Mouse (Mus musculus) adrenal gland, postnatal 14 days (tissue): Measurements from ENCODE around the gene Trpm4. TPM values are rescaled to one million over a fixed set of nuclear protein-coding genes. Genes with fewer than 3 reads are reported as not detected.
A peak's percentile ranks its signal among the peaks of the same experiment; 100 is the strongest.
"Not testable (repeated sequence)": the region's sequence is repeated elsewhere in the genome, so short reads cannot be mapped to it uniquely, and the experiment has no call there.

ENCODE experiments used
- DNase-seq: peaks from one replicate; pipeline ENCODE4 v3.0.0; 2021; ENCODE audit warnings: mixed read lengths
- total RNA-seq: library from RNA; stranded (reverse); gene quantifications from 2 replicates; pipeline ENCODE4 v1.2.3, GENCODE M21; 2021

The Trpm4 gene
- total RNA-seq, 1 experiment from 2014 or later = 13.5 TPM

DNA sequence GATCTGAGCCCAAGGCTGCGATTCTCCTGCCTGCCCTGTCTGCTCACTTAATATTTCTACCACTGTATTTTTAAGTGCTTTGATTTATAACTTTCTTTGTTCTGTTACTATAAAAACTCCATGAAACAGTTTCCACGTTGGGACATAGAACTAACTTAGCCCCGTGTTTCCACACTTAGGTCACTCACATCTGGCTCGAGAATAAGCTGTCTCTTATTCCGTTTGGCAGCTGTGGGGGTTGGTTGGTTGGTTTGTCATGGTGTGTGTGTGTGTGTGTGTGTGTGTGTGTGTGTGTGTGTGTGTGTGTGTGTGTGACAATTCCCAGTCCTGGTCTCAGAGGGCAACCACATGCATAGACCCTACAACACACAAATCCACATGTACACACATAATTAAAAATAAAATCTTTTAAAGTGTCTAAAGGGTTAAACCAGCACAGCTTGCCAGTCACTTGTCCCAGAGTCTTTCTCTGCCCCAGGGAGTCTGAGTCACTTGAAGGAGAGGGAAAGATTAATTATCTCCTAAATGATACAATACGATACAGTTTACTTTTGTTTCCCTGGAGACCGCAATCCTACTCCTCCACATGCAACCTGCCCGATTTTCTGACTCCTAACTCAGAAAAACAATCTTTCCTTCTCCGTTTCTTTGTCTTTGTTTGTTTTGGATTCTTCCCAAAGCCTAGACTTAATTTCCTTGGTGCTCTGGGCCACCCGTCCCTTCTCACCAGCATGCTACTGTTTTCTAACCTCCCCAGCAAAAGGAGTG, 20.7 kb downstream of the Trpm4 start:
- peak; percentile 29 for DNase-seq

DNA sequence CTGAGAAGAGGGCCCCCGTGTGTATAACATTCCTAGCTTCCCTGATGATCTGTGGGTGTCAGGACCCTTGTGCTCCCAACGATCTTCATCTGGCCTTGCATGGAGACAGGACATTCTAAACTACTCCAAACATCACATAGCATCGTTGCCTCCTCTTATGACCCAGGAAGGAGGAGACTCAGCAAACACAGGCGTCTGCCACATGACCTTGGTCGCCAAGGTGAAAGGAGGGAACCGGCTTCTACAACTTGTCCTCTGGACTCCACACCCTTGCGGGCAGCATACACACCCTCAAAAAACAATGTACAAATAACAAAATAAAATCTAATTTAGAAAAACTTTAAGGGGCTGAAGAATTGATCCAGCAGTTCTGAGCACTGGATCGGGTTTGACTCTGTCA, 21.6 kb downstream of the Trpm4 start:
- peak; percentile 53 for DNase-seq

DNA sequence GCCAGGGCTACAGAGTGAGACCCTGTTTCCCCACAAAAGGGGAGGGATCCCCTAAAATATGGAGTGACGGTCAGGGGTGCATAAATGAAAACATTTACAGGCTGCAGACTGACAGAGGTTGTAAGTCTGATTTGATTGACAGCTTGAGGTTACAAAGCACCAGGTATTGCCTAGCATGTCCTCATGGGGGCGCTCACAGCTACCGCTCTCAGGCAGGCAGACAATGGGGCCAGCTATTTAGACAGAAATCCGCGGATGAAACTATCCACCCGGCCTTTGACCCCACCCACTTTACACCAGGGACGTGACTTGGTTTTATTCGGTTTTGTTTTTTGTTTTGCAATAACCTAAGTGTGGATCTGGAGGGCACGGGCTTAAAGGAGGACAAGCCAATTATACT, 24.1 kb downstream of the Trpm4 start:
- peak; percentile 79 for DNase-seq

DNA sequence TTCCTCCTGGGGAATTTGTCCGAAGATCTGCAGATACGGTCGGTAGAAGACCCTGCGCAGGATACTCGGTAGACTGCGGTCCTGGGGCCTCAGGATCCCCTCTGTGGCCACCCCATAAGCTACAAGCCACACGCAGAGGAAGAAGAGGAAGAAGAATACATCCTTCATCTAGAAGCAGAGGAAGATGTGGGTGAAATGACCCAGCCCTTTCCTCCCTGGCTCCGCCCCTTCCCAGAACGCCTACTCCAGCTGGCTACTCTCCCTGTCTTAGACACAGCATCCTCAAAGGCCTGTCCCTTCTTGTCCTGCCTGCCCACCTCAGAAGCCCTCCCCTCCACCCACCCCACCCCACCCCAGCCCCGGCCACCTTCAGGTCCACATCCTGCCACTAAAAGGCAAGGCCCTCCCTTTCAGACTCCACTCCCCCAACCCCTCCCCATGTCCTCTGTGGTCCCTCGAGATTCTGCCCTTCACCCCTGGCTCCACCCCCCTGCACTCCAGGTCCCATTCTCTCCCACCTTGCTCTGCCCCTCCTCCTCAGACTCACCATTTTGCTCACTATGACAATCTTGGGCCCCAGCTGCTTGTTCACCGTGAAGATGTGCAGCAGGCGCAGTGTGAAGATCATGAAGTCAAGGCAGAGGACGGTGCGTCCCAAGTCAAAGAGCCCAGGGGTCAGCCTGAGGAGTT, 24.9 kb downstream of the Trpm4 start:
- no peak for DNase-seq

DNA sequence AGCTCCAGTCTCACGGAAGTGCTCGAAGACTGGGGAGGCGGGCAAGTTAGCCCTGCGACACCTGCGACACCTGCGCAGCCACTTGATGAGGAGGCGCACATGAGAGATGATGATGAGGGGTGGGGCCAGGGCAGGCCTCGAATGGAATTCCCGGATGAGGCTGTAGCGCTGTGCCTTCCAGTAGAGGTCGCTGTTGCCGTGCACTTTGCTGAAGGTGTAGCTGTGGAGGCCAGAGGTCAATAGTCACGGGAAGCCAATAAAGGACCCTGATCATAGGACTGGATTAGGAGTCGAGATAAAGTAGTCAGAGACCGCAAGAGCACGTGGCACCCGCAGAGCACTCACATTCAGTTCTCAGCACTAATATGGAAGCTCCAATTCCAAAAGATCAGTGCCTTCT, 28.3 kb downstream of the Trpm4 start:
- peak; percentile 87 for DNase-seq

DNA sequence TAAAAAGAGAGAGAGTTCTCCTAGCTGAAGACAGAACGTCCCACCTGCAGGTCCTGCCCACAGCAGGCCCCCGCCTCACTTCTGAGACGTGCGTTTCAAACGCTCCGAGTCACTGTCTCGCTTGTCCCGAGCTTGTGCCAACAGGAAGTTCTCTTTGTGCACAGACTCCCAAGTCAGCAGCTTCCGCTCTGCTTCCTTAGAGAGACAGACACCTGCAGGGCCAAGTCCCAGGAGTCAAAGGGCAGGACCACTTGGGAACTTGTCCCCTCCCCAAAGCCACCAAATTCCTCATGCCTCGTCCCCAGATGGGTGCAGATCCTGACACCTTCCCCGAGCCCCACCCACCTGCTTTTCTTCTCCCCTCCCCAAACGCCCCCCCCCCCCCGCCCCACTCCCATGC, 28.7 kb downstream of the Trpm4 start:
- no peak for DNase-seq

DNA sequence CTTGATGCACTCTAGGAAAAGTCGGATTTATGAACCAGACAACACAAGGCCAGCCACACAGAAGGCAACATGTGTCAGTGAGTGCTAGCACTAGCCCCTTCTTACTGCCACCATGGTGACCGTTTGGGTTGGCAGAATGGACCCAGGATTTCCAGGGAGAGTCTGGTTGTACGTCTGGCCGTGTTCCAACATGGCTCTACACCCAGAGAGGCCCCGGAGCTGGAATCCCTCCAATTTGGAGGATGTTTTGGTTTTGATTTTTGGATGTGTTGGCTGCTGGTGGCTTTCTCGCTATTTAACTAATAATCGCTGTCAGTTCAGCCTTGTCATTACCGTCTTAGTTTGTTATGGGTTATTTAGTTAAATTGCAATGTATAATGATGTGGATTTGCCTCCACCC, 31.0 kb downstream of the Trpm4 start:
- DNase-seq = peak; percentile 22

DNA sequence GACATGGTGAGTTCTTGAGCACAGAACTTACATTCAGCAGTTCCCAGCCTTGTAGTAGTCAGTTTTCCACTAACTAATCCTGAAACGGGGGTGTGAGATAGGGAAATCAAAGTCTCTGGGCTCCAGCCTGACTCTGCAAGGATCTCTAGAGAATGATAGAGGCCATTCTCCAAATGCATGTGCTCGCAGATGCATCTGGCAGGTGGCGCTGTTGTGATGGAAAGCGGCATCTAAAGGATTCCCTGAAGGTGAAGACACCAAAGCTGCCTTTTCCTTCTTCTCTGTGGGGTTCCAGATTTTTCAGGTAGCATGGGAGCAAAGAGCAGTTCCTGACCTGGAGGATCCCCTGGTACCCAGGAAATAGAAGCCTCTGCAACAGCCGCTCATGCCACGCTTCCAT, 33.3 kb downstream of the Trpm4 start:
- DNase-seq = peak; percentile 82

DNA sequence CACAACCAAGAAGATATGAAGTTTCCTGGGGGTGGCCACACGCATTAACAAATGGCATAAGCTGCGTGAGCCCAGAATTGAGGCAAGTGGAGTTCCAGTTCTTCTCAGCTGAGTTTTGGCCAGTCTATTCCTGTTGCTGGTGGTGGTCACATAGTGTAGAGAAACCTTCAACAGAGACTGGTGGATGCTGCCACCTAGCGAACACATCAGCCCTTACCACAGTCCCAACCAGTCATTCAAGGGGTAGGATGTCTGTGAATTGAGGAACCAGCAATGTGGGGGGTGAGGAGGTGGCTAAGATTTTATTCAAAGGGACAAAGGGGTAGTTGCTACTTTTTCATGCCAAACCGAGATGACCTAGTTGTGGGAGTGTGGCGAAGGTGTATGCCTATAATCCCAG, 33.8 kb downstream of the Trpm4 start:
- DNase-seq = peak; percentile 50

- DNase-seq = peak; percentile 20
Measured at GRCm38 (mm10) chr7:45297563-45297962, 36.0 kb downstream of the Trpm4 start.

GRCm38 (mm10) chr7:45296626-45297025, 37.0 kb downstream of the Trpm4 start:
- DNase-seq = peak; percentile 33

DNA sequence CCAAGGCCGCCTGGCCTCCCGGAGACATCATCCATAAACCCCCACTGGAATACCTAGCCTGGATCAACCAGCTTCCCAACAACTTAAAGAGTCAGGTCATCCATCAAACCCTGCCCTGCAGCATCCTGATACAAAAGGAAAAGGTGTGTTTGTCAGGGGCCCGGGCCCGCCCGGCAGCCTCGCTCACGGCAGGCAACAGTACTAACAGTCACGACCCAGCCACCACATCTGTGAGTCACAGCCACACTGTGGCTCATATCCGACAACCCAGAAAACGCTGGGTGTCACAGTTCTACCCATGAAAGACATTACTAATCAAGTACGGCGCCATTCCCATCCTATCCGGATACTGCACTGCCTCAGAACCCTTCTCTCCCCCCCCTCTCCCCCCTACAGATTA, 47.1 kb downstream of the Trpm4 start:
- DNase-seq = no peak

GRCm38 (mm10) chr7:45277136-45277760, 56.3 kb downstream of the Trpm4 start, which contains the start of gene Slc6a21:
TSS of gene Slc6a21 (plus strand) at chr7:45277513.
- peak; percentile 91 for DNase-seq

- DNase-seq = no peak
Measured at GRCm38 (mm10) chr7:45273672-45274071, 59.9 kb downstream of the Trpm4 start.

GRCm38 (mm10) chr7:45272786-45273412, 60.7 kb downstream of the Trpm4 start:
- DNase-seq = no peak

- no peak for DNase-seq
Measured at GRCm38 (mm10) chr7:45265518-45265917, 68.1 kb downstream of the Trpm4 start.

- no peak for DNase-seq
Measured at GRCm38 (mm10) chr7:45264348-45264747, 69.2 kb downstream of the Trpm4 start.

- no peak for DNase-seq
Measured at GRCm38 (mm10) chr7:45263006-45263607, 70.5 kb downstream of the Trpm4 start.

DNA sequence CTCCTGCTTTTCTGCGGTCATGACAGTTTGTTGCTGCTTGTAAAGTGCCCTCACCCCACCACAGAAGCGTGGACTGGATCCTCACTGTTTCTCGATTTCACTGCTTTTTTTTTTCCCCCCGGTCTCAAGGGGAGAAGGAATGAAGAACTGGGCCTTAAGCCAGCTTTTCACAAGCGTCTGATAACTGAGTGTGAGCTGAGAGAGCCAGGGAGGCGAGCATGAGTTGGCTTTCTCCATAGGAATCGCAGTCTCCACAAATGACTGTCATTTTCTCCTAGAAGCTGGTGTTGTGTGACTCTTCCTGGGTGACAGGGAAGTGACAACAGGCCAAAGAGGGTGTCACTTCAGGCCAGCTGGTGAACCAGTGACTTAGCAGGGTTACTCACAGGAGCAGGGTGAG, 71.3 kb downstream of the Trpm4 start:
- no peak for DNase-seq

DNA sequence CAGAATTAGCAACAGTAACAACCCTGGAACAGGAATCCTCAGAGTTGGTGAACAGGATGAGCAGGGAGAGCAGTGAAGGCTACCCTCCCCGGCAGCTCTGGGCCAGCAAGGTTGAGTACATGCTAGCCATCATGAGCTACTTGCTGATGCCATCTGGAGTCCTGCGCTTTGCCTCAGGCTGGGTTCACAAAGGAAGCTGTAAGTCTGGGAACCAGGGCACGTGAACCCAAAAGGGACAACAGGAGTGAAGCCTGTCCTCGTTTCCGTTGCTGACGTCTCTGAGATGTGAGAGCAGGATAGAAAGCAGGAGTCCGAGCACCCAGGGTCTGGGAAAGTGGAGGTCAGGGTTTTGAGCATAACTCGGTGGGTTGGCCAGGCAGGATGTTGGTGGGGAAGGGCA, 74.3 kb downstream of the Trpm4 start:
- no peak for DNase-seq

DNA sequence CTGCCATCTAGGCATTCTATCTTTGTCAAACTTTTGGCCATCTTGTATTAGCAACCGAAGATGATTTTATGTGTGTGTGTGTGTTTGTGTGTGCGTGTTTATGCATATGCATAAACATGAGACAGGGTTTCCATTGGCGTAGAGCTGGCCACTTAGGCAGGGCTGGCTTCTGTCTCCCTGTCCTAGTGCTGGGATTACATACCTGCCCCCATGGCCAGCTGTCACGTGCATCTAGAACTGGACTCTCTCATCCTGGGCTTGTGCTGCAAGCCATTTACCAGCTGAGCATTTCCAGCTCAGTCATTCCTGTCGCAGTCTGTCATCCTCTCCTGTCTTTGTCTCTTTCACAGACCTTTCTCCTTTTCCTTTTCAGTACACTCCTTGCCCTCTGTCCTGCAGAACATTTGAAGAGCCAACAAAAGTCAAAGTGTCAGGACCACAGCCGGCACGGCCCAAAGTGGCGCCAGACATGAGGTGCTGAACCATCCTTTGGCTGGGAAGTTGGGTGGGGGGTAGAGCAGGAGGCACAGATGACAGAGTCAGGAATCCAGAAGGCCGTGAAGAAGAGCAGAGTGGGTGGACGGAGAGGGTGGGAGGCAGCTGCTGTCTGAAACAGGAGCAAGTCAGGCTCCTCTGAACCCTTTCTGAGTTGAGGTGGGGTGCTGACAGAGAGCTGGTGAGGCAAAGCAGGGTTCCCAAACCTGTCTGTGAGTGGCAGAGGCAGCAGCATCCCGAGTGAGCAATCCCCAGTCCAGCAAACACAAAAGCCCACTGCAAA, 76.3 kb downstream of the Trpm4 start:
- DNase-seq = no peak

- not testable (repeated sequence) for DNase-seq
Measured at GRCm38 (mm10) chr7:45255822-45256221, 77.8 kb downstream of the Trpm4 start.
